Mouse (Mus musculus) lung, postnatal 14 days (tissue): ENCODE data around the gene Sema3a.

Source experiments
- DNase-seq: peaks from one replicate; pipeline ENCODE4 v3.0.0; 2021

Gene Sema3a

DNA sequence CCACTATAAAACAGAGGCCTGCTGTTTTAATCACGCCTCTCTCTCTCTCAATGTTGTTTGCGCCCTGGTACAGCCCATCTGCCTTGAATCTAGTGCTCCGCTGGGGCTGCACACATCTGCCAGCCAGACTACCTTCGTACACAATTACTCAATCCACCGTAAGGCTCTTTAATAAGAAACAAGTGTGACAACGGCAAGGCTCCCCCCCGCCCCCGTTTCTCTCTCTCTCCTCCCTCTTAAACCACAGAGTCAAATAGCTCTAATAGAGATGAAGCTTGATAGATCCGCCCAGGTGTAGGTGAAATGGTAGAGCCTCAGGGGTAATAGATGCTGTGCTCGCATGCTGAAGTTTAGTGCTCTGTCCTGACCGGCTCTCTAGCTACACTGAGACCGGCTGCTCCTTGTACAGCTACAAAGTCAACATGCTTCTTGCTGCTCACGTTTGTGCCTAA is at the start of gene Sema3a:
Sema3a (plus strand) TSS at position 174 of the 452 bp plus-strand sequence.
- no peak for DNase-seq

DNA sequence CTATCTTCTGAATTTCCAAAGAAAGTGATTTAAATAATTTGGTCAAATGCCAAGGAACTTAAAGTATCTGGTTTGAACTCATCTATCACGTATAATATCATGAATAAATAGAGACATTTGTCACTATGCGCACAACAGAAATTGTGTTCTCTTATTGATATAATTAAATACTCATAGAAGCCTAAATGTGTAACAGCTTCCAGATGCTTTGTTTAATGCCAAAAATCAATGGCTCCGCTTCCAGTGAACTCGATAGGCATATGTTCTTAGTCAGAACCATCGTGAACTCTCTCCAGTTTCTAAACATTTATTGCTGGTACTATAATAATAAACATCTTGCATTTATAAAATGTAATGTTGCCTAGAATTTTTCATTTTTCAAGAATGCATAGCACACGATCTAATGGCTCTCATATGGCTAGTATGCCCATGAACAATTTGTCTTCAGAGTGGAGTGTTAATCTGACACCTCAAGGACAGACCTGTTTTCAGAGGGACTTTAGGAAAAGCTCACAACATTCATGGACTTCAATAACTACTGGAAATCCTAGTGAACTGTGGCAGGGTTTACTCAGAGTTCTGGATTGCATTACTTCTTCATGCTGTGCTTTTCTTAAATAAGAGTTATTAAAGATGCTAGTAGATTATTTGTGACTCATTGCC is 40.3 kb upstream of the Sema3a start:
- no peak for DNase-seq

DNA sequence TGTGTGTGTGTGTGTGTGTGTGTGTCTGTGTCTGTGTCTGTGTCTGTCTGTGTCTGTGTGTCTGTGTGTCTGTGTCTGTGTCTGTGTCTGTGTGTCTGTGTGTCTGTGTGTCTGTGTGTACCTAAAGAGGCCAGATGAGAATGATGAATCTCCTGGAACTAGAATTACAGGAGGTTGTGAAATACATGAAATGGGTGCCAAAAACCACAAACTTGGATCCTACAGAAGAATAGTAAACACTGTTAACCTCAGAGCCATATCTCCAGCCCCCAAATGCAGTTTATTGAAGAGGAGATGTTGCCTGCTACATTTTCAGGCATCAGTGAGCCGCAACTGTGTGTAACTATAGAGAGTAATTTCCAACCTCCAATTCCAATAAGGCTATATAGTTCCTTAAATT is 34.8 kb upstream of the Sema3a start:
- DNase-seq, result no peak

DNA sequence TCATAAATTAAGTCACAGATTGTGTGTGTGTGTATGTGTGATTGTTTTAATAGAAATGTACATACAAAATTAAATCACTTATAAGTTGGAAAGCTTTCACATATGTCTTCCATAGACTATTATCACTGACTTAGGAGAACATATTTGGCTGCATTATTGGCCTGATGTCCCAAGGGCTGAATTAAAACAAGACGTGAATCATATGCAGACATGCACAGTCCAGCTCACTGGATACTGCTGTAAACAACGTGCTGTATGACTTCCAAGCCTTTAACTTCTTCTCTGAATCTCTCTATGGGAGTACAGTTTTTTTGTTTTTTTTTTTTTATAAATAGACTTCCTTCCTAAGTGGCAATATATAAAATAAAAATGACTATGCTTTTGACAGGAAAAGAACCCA is 15.7 kb upstream of the Sema3a start:
- DNase-seq, result no peak

DNA sequence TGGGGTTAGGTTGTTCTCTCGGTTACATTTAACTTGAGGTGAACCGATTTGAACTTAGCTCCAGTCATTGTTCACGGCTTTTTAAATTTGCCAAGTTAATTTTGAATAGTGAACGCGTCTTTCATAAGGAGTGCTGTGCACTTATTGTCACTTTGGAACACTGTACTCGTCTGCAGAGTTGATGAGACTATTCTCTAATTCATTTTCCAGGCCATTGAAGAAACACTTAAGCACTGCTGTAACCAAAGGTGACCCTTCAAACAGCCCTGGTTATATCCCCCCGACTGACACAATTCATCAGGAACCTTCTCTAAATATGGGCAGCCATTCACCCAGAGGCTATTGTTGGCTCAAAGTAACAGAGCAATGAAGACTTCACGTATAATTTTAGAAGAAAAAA is 8.0 kb upstream of the Sema3a start:
- DNase-seq, result no peak

DNA sequence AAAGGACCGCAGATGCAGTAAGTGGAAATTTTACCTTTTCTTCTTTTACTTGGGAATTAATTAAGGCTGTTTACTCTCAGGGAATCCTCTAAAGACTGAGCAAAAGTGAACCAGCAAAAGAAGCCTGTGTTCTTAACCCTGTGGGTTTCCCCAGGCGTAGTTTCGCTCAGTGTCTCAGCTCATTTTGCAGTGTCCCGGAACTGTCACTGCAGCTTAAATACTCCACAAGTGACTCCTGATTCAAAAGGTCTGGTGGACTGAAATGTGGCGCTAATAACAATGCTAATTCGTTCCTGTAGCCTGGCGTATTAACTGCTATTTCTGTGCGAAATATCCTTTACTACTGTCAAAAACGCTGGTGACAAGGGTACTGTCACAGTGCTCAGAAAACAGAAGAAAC is 543 bp downstream of the Sema3a start:
- no peak for DNase-seq

DNA sequence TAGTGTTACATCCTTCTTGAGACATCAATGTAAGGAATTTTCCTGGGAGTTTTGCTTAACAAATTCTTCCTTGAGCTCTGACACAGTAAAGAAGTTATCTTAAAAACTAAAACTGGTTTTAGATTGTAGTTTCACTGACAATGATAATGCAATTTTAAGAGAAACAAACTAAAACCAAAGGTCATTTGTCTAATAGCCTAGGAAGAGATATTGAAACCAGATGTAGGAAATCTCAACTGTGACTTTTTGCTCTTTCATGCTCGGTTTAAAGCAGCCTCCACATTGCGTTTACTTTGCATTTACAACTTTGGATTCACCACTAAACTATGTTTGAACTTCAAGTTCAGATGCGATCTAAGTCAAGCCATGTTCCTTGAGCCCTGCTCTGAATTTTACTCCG is 982 bp downstream of the Sema3a start:
- DNase-seq, result no peak

DNA sequence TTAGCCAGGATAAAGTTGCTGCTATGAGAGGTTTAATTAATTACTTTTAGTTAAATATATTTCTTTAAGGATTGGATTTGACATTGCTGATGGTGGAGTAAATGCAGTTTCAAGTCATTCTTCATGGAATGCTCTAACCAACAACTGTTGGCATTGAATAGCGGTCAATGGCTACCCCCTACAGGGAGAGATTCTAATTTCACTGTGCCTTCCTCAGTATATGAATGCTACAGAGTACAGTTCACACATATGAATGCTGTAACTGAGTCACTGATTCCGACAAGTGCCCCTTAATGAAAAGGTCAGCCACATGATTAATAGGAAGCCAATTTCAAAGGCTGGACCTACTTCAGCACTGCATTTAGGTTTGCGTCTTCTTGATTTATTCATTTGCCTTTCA is 1.9 kb downstream of the Sema3a start:
- no peak for DNase-seq

DNA sequence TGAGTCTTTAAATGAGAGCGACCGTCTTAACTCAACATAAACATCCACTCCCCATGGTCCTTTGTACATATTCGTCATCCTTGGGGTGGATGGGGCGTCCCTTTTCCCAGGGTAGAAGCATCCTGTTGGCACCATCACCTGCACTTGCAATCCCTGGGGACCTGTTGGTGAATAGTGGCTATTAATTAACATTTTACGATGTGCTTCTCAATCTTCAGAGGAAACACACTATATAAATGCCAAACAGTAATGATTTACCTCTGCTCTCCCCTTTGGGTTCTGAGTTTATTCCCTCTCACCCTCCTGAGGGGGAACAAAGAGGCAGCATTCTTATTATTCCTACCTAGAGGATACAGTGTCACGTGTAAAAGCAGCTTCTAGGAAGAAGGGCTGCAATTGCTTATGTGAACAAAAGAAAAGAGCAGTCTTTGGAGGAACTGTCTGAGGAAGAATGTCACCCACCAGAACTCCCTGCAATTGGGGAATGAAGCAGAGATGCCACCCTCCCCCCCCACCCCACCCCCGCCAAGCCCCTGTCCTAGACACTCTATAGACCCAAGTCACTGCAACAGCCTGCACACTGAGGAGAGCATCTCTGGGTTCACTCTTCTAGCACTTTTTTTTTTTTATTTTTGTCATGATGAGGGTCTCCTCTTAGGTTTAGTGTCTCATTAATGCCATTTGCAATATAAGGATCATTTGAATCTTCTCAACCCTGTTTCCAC is 19.7 kb downstream of the Sema3a start:
- no peak for DNase-seq

DNA sequence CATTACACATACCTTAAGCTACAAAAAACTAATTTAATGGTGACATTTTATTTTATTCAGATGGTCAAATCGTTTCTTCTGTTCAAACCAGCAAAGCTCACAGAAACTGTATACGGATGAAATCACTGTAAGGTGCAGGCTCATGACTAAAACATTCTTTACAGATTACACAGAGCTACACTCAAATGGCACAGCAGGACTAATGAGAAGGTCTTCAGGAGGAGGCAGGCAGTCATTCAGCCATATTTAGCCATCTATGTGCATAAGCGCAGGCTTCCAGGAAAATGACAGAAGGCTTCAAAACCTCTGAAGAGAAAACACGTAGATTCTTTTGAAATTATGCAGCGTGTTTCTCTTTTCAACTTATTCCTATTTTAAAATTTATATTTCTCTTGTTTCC is 24.7 kb downstream of the Sema3a start:
- no peak for DNase-seq

DNA sequence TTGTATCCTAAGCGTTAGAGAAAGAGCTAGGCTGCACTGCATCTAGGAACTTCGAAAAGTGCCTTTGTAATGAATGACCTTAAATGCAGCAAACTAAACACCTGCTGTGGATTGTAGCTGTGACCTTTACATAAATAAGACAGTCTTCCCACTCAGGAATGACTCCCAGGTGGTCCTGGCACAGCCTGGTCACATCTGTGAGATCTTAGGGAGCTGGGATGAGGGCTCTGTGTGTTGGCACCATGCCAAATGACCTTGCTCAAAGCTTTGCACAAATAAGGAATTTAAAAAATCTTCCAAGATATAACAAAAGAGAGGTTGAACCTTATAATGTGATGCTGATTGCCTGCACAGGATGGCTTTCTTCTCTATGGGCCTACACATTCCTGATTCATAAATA is 25.8 kb downstream of the Sema3a start:
- no peak for DNase-seq

DNA sequence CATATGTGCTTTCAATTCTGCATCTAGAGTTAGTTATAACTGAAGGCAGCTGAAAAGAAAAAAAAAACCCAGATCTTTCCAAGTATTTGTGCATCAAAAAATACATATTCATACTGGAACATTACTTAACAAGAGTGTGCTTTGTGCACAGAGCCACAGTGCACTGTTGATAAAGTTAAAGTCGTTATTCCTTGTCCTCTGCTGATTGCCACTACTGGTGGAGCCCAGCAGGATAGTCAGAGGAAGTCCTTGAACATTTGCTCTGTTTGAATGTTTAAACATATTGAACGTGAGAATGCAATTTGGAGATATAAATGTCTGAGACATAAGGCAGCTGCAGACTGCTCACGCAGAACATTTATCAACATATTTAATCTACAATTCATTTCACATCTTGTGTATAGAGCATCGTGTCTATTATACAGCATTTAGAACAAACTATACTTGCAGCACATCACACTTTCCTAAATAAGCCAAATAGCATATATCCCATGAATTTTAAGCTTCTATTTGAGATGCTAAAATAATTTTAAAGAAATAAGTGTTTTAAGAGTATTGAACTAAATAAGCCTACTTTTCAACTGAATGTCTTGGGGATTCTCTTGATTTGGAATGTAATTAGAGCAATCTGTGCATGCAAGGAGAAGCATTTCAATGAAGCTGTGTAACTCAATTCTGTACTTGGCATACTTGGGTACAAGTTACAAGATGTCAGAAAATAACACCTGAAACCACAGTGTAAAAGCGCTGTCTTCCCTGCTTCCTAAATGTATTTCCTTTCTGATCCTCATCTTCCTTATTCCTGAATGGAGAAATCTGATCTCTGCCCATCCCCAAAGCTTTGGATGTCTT is 32.8 kb downstream of the Sema3a start:
- no peak for DNase-seq

DNA sequence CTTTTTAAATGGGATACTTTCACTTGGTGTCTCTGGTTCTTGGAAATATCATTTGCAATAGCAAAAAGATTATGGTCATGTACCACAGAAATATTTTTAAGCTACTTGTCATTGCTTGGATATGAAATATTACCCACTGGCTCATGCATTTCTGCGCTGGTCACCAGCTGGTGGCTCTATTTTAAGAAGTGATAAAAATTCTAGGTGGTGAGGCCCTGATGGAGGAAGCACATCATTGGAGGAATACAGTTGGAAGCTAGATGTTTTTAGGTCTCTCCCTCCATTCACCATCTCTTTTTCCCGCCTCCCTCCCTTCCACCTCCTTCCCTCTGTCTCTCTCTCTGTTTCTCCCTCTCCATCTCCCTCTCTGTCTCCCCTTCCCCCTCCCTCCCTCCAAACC is 57.0 kb downstream of the Sema3a start:
- no peak for DNase-seq

DNA sequence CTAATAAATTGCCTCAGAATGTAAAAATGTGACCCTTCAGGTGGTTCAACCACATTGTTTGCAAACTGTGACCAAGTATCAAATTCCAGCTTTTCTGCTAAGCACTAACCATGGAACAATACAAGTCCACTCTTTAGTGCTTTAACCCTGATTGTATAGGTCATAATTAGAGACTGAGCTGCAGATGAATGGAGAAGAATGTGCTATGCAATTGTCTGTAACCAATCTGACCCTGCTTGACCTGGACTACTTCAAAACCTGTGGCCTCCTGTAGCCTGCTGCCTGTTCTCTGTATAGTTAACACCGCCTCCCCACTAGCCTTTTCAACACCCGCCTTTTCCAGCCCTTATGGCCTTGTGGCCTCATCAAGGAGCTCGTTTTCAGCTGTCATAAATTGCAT is 72.7 kb downstream of the Sema3a start:
- no peak for DNase-seq

DNA sequence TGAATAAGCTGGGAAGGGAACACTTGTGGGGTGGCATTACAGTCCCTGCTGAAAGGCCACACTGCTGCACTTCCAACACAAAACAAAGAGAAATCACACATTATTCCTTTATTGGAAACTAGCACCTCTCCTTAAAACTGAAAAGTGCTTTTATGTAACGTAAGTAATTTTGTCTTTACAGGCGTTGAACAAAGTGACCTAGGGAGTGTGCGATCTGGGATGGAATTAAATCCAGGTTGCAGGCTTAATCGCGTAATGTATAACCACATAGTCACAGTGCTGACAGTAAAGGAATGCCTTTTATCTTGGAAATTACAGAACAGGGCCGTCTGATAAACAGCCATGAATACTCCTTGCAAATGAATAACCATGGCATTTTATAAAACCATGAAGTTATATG is 74.5 kb downstream of the Sema3a start:
- no peak for DNase-seq

DNA sequence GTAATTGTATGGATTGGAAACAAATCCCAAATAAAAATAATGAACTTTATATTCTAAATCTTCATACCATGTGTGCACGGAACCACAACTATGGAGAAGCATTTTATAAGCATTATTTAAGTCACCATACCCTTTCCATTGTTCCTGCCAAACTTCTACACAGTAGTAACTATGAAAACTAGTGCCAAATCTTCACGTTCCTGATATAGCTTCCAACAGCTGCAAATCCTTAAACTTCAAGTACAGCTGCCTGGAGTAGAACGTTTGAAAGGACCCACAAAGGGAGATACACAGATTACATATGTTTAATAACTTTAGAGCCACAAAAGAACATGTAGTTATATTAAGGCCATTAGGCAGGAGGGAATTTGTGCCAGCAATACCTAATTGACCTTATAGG is 130.1 kb downstream of the Sema3a start:
- DNase-seq, result no peak

DNA sequence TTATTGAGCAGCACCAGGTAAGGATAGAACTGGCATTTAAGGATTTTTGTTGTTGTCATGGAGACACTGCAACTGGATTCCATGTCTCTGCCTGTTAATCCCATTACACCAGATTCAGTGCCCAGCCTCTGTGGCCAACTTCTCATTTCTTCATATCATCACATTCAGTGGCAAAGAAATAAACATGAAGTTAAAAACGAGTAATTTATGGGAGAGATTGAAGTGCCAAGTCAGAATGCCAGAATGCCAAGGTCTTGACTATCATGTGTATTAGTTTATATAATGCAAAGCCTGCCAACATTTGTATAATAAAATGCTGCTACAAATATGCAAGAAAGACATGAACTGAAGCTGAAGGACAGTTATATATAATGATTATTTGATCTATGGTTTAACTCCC is 131.1 kb downstream of the Sema3a start:
- no peak for DNase-seq

DNA sequence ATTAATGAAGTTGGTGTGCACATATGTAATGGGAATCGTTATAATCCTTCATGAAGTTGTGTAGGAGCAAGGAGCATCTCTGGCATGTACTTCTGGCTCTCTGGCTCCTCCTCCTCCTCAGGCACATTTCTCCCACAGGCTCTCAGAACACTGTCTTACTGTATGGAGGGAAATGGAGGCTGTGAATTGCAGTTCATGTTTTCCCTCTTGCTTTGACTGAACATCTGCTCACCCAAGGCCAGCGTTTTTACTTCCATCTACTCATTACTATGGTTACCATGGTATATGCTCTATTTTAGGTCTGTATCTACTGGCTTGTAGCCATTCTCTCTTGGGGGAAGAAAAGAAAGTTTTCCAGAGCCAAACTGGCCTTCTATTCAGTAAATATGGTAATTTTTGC is 137.9 kb downstream of the Sema3a start:
- DNase-seq, result no peak

DNA sequence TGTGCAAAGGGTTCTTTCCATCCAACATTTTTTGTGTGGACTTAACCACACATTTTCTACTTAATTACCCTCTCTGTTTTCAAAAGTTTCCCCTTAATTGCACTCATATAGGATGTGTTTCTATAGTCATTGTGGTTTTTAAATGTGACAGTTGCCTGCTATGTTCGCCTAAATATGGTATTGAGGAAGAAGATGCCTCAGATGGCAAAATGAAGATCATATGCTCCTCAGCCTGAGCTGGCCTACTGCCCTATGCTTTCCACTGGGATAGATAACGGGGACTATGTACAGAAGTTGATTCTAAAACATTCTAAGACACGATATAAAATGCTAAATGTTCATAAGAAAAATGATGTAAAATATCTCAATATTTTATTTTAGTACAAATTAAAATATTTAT is 138.3 kb downstream of the Sema3a start:
- no peak for DNase-seq

DNA sequence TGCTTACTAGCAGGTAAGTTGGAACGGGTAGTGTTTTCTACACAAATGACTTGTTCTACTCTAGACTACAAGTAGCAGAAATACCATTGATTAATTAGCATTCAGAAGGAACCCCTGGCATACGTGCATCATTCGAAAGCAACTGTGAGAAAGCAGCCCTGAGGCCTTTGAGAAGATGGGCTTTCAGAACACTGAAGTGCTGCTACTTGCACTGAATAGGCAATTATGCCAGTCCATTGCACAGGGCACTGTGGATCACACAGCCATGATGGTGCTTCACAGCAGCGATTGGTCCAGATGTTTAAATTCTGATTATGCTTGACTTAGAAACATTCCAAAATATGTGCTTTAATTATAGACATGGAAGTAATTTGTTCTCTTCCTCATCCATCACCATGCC is 187.5 kb downstream of the Sema3a start:
- no peak for DNase-seq

DNA sequence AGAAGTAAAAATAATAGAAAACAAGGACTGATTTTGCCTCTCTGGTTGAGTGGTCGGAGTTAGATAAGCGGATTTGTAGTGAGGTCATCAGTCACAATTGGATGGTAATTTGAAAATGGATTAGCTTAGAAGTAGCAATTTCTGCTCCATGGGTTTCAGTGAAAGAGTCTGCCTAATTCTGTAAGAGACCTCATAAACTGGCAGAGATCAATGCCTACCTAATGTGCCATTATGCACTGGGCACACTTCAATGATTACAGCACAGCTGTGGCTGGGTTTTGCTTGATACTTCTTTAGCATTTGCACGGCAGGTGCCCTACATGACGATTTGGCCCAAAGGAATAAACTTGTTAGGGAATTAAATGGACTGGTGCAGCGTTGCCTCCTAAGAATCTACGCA is 188.8 kb downstream of the Sema3a start:
- no peak for DNase-seq

DNA sequence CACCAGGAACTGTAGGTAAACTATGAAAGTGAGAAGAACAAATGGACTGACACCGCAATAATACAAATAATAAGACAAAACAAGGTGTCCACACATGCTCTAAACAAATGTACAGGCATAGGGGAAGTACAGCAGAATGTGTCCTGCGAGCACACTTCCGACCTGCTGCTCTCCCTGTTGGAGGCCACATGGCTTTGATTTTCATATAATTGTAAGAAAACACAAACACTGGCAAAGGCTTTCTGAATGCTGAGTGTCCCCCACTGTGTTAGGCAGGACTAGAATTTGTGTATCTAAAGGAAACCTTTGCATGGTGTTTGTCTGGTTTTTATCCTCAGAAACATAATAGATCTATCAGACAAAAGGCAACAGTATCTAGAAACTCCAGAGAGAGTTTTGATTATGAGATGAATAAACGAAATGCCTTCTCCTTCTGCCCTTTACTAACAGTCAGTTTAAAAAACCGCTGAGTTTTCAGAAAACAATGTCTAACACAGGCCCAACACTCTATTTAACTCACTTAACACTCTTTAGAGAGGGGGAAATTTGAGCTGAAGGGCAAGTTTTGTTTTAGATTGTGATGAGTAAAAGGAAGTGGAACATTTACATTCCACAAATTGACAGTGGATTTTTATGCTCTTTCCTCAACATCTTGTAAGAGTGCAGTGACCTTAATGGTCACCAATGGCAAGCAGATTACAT is 193.7 kb downstream of the Sema3a start:
- DNase-seq, result no peak

DNA sequence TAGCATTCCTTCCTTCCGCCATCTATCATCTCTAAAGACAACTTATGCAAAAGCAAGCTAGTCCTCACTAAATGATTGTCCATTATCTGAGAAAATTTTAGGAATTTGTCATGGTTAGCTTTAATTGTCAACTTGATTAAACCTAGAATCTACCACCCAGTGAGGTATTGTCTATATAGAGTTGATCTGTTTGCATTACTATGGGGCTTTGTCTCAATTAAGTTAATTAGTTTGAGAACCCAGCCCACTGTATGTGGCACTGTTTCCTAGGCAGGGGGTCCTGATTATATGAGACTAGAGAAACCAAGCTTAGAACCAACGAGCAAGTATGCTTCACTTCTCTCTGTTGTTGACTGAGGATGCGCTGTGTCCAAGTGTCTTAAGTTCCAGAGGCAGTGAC is 194.9 kb downstream of the Sema3a start:
- DNase-seq, result no peak
